Mouse (Mus musculus) limb, embryonic 12.5 days (tissue): Measurements from ENCODE around the gene Rbpj. TPM values are rescaled to one million over a fixed set of nuclear protein-coding genes. Genes with fewer than 3 reads are reported as not detected.
A peak's percentile ranks its signal among the peaks of the same experiment; 100 is the strongest.

Source experiments
- ATAC-seq: fragments of 200-750 bp; cut with Nextera tagmentation; 2 replicates; pipeline ENCODE4 v1.8.0; 2017; ENCODE audit warnings: low read depth, moderate TSS enrichment; ENCODE audit not compliant: insufficient number of reproducible peaks, insufficient read depth, low FRiP score, low TSS enrichment
- H3K27ac ChIP-seq: fragments of 300-500 bp; sonication (generic); 2 replicates; pipeline ENCODE4 v1.5.1; 2016; ENCODE audit warnings: mild to moderate bottlenecking, moderate library complexity
- H3K27me3 ChIP-seq: fragments of 300-500 bp; sonication (generic); 2 replicates; pipeline ENCODE4 v1.6.1; 2016; ENCODE audit warnings: mild to moderate bottlenecking, moderate library complexity
- H3K36me3 ChIP-seq: fragments of 300-500 bp; sonication (generic); 2 replicates; pipeline ENCODE4 v1.6.1; 2016; ENCODE audit warnings: mild to moderate bottlenecking, moderate library complexity
- H3K4me1 ChIP-seq: fragments of 300-500 bp; sonication (generic); replicated peaks from 2 replicates; pipeline ENCODE4 v1.6.1; 2016
- H3K4me2 ChIP-seq: fragments of 300-500 bp; sonication (generic); 2 replicates; pipeline ENCODE4 v1.6.1; 2016; ENCODE audit warnings: mild to moderate bottlenecking, moderate library complexity
- H3K4me3 ChIP-seq: fragments of 300-500 bp; sonication (generic); replicated peaks from 2 replicates; pipeline ENCODE4 v1.5.1; 2016; ENCODE audit warnings: mild to moderate bottlenecking
- H3K9ac ChIP-seq: fragments of 300-500 bp; sonication (generic); replicated peaks from 2 replicates; pipeline ENCODE4 v1.6.1; 2016; ENCODE audit warnings: mild to moderate bottlenecking, moderate library complexity
- H3K9me3 ChIP-seq: fragments of 300-500 bp; sonication (generic); 2 replicates; pipeline ENCODE4 v1.6.1; 2016; ENCODE audit warnings: mild to moderate bottlenecking, moderate library complexity
- WGBS: fragments of 180-500 bp; shearing (Covaris S2); methylation state at CpG from one replicate; pipeline ENCODE4 v1.1.7; 2016; 5-methylcytosine and 5-hydroxymethylcytosine counted together
- polyA plus RNA-seq: library from polyadenylated mRNA; unstranded; fragments of >200 nt; fragmentation: Nextera tagmentation; extraction: Ambion mirVana; gene quantifications from 2 replicates; pipeline ENCODE4 v1.2.1, GENCODE M21; 2016

Rbpj gene
- polyA plus RNA-seq, 1 experiment from 2014 or later, result 51.3 TPM

GRCm38 (mm10) chr5:53469098-53469776 lies 3.3 kb downstream of the Rbpj start:
- no peaks in the 10 kb centered on the region for H3K9me3 ChIP-seq
- no peak overlapping the region for H3K4me2 ChIP-seq
- no peak for ATAC-seq
- H3K4me1 ChIP-seq, result peaks cover 35% of the 10 kb centered on the region
- H3K36me3 ChIP-seq, result no peaks in the 10 kb centered on the region
- H3K27me3 ChIP-seq, result peaks cover 9% of the 10 kb centered on the region
- H3K9ac ChIP-seq, result no peak overlapping the region
- WGBS, result 70% methylated on average over 6 of the region's 6 CpGs
- H3K4me3 ChIP-seq, result no peak overlapping the region
- no peak overlapping the region for H3K27ac ChIP-seq

GRCm38 (mm10) chr5:53469777-53470131 lies 3.8 kb downstream of the Rbpj start:
- no peaks in the 10 kb centered on the region for H3K9me3 ChIP-seq
- 53% methylated on average over 9 of the region's 9 CpGs for WGBS
- H3K4me2 ChIP-seq, result no peak overlapping the region
- no peak for ATAC-seq
- peaks cover 9% of the 10 kb centered on the region for H3K27me3 ChIP-seq
- no peaks in the 10 kb centered on the region for H3K36me3 ChIP-seq
- no peak overlapping the region for H3K4me3 ChIP-seq
- peaks cover 39% of the 10 kb centered on the region for H3K4me1 ChIP-seq
- no peak overlapping the region for H3K9ac ChIP-seq
- peak overlapping the region; percentile 8; the same call in 1 of the 2 replicates for H3K27ac ChIP-seq

GRCm38 (mm10) chr5:53470141-53471079 lies 4.5 kb downstream of the Rbpj start:
- Histone ChIP-seq H3K4me3 (no peak overlapping the region), H3K9me3 (no peaks in the 10 kb centered on the region), H3K27ac (peak overlapping the region; percentile 8; the same call in 1 of the 2 replicates), H3K4me1 (peaks cover 39% of the 10 kb centered on the region), H3K27me3 (peaks cover 9% of the 10 kb centered on the region), H3K9ac (no peak overlapping the region), H3K4me2 (no peak overlapping the region), H3K36me3 (no peaks in the 10 kb centered on the region)
- ATAC-seq, result peak; percentile 30; the same call in 1 of the 2 replicates
- 44% methylated on average over 16 of the region's 16 CpGs for WGBS

- 67% methylated on average over 11 of the region's 11 CpGs for WGBS
- Histone ChIP-seq H3K27ac (no peak overlapping the region), H3K9ac (no peak overlapping the region), H3K36me3 (no peaks in the 10 kb centered on the region), H3K4me3 (no peak overlapping the region), H3K4me1 (peaks cover 39% of the 10 kb centered on the region), H3K27me3 (peaks cover 12% of the 10 kb centered on the region), H3K9me3 (no peaks in the 10 kb centered on the region), H3K4me2 (no peak overlapping the region)
- no peak for ATAC-seq
Observed at GRCm38 (mm10) chr5:53472485-53472884, 6.5 kb downstream of the Rbpj start.

- Histone ChIP-seq H3K4me2 (no peak overlapping the region), H3K27me3 (0 out of 2 replicates have a peak, but pooled peaks cover 3% of the 10 kb centered on the region), H3K36me3 (no peaks in the 10 kb centered on the region), H3K9ac (no peak overlapping the region), H3K4me1 (peaks cover 9% of the 10 kb centered on the region), H3K9me3 (no peaks in the 10 kb centered on the region), H3K27ac (no peak overlapping the region), H3K4me3 (no peak overlapping the region)
- no peak for ATAC-seq
- WGBS, result 47% methylated on average over 6 of the region's 6 CpGs
Observed at GRCm38 (mm10) chr5:53479161-53479560, 13.2 kb downstream of the Rbpj start.

- H3K4me2 ChIP-seq, result no peak overlapping the region
- H3K9me3 ChIP-seq, result no peaks in the 10 kb centered on the region
- 0 out of 2 replicates have a peak, but pooled peaks cover 3% of the 10 kb centered on the region for H3K27me3 ChIP-seq
- H3K9ac ChIP-seq, result no peak overlapping the region
- H3K27ac ChIP-seq, result no peak overlapping the region
- ATAC-seq, result no peak
- H3K36me3 ChIP-seq, result no peaks in the 10 kb centered on the region
- H3K4me1 ChIP-seq, result 0 out of 2 replicates have a peak, but pooled peaks cover 4% of the 10 kb centered on the region
- 75% methylated on average over 5 of the region's 5 CpGs for WGBS
- no peak overlapping the region for H3K4me3 ChIP-seq
Observed at GRCm38 (mm10) chr5:53479891-53480290, 13.9 kb downstream of the Rbpj start.

GRCm38 (mm10) chr5:53481021-53481420 lies 15.1 kb downstream of the Rbpj start:
- no peaks in the 10 kb centered on the region for H3K9me3 ChIP-seq
- ATAC-seq, result no peak
- 0 out of 2 replicates have a peak, but pooled peaks cover 3% of the 10 kb centered on the region for H3K27me3 ChIP-seq
- 80% methylated on average over 2 of the region's 2 CpGs for WGBS
- H3K4me1 ChIP-seq, result peaks cover 5% of the 10 kb centered on the region; the same call in 1 of the 2 replicates
- H3K9ac ChIP-seq, result no peak overlapping the region
- H3K36me3 ChIP-seq, result no peaks in the 10 kb centered on the region
- H3K4me2 ChIP-seq, result no peak overlapping the region
- no peak overlapping the region for H3K4me3 ChIP-seq
- no peak overlapping the region for H3K27ac ChIP-seq

- H3K4me3 ChIP-seq, result no peak overlapping the region
- no peak for ATAC-seq
- WGBS, result 84% methylated on average over 6 of the region's 6 CpGs
- H3K36me3 ChIP-seq, result no peaks in the 10 kb centered on the region
- no peak overlapping the region for H3K4me2 ChIP-seq
- H3K9me3 ChIP-seq, result no peaks in the 10 kb centered on the region
- no peaks in the 10 kb centered on the region for H3K27me3 ChIP-seq
- no peak overlapping the region for H3K27ac ChIP-seq
- no peak overlapping the region for H3K9ac ChIP-seq
- peaks cover 11% of the 10 kb centered on the region for H3K4me1 ChIP-seq
Observed at GRCm38 (mm10) chr5:53485069-53485628, 19.2 kb downstream of the Rbpj start.

- Histone ChIP-seq H3K9ac (no peak overlapping the region), H3K36me3 (no peaks in the 10 kb centered on the region), H3K9me3 (no peaks in the 10 kb centered on the region), H3K27me3 (no peaks in the 10 kb centered on the region), H3K4me2 (no peak overlapping the region), H3K4me1 (peaks cover 10% of the 10 kb centered on the region), H3K4me3 (no peak overlapping the region), H3K27ac (no peak overlapping the region)
- ATAC-seq, result no peak
- WGBS, result 80% methylated on average over 9 of the region's 9 CpGs
Observed at GRCm38 (mm10) chr5:53485934-53486475, 20.1 kb downstream of the Rbpj start.

- Histone ChIP-seq H3K4me1 (peaks cover 10% of the 10 kb centered on the region), H3K9me3 (no peaks in the 10 kb centered on the region), H3K27ac (no peak overlapping the region), H3K27me3 (no peaks in the 10 kb centered on the region), H3K36me3 (no peaks in the 10 kb centered on the region), H3K4me2 (no peak overlapping the region), H3K9ac (no peak overlapping the region), H3K4me3 (no peak overlapping the region)
- ATAC-seq, result no peak
- WGBS, result 39% methylated on average over 11 of the region's 11 CpGs
Observed at GRCm38 (mm10) chr5:53486966-53487592, 21.1 kb downstream of the Rbpj start.
